Mouse (Mus musculus) liver, adult 2 months (tissue): Measurements from ENCODE around the gene Ctnnal1. TPM values are rescaled to one million over a fixed set of nuclear protein-coding genes. Genes with fewer than 3 reads are reported as not detected.

Source experiments
- DNase-seq: peaks from one replicate; pipeline ENCODE4 v3.0.0-alpha.2; 2011; ENCODE audit warnings: low read depth, low spot score; ENCODE audit errors: extremely low read depth
- H3K27ac ChIP-seq: fragments of 200-500 bp; replicated peaks from 2 replicates; pipeline ENCODE4 v1.5.1; 2012; ENCODE audit warnings: low read depth, mild to moderate bottlenecking, control low read depth, inconsistent platforms, low read length; ENCODE audit not compliant: insufficient read depth
- H3K27me3 ChIP-seq: fragments of 200-500 bp; 2 replicates; pipeline ENCODE4 v1.6.1; 2012; ENCODE audit warnings: mild to moderate bottlenecking, moderate library complexity, low read length, inconsistent platforms; ENCODE audit not compliant: control insufficient read depth, insufficient read depth
- H3K36me3 ChIP-seq: fragments of 200-500 bp; 2 replicates; pipeline ENCODE4 v1.6.1; 2012; ENCODE audit warnings: low read length, inconsistent platforms; ENCODE audit not compliant: control insufficient read depth, insufficient read depth
- H3K4me1 ChIP-seq: fragments of 200-500 bp; 2 replicates; pipeline ENCODE4 v1.6.1; 2011; ENCODE audit warnings: low read length; ENCODE audit not compliant: control insufficient read depth, insufficient read depth
- H3K4me3 ChIP-seq: fragments of 200-500 bp; 2 replicates; pipeline ENCODE4 v1.5.1; 2011; ENCODE audit warnings: low read depth, mild to moderate bottlenecking, control low read depth, low read length, moderate library complexity; ENCODE audit not compliant: insufficient read depth
- H3K79me2 ChIP-seq: fragments of 200-500 bp; 2 replicates; pipeline ENCODE4 v1.6.1; 2012; ENCODE audit warnings: inconsistent platforms, mild to moderate bottlenecking, low read length, moderate library complexity; ENCODE audit not compliant: control insufficient read depth, insufficient read depth
- H3K9ac ChIP-seq: fragments of 200-500 bp; 2 replicates; pipeline ENCODE4 v1.6.1; 2012; ENCODE audit warnings: low read depth, mild to moderate bottlenecking, control low read depth, inconsistent platforms, low read length
- CTCF ChIP-seq: fragments of 200-500 bp; IDR thresholded peaks from 2 replicates; pipeline ENCODE4 v1.5.1; 2011; ENCODE audit warnings: low read depth, low read length, control low read depth
- POLR2A ChIP-seq: fragments of 200-500 bp; IDR thresholded peaks from 2 replicates; pipeline ENCODE4 v1.6.1; 2011; ENCODE audit warnings: low read length, control low read depth; ENCODE audit not compliant: insufficient read depth; ENCODE audit errors: extremely low read depth
- WGBS: fragments of 180-500 bp; shearing (Covaris S2); methylation state at CpG from one replicate; pipeline ENCODE4 v1.1.7; 2018; 5-methylcytosine and 5-hydroxymethylcytosine counted together
- polyA plus RNA-seq: library from polyadenylated mRNA; depleted of rRNA; stranded (reverse); fragments of >200 nt; gene quantifications from 2 replicates; pipeline ENCODE4 v1.2.3, GENCODE M21; 2012
- total RNA-seq: library from RNA; depleted of rRNA; stranded (reverse); fragments of >200 nt; gene quantifications from 2 replicates; pipeline ENCODE4 v1.2.3, GENCODE M21; 2014

The Ctnnal1 gene
- total and polyA plus RNA-seq, 2 experiments, result 1.5 to 3.9 TPM

- Histone ChIP-seq H3K79me2 (no peaks in the 10 kb centered on the region), H3K27ac (no peak overlapping the region), H3K27me3 (no peaks in the 10 kb centered on the region), H3K4me1 (no peaks in the 10 kb centered on the region), H3K4me3 (no peak overlapping the region), H3K36me3 (peaks cover 9% of the 10 kb centered on the region; the same call in 1 of the 2 replicates), H3K9ac (no peak overlapping the region)
- 86% methylated on average over 4 of the region's 4 CpGs for WGBS
- no peak for TF ChIP-seq POLR2A
- no peak for TF ChIP-seq CTCF
- no peak for DNase-seq
Measured at GRCm38 (mm10) chr4:56812096-56812495, 52.9 kb downstream of the Ctnnal1 start.

GRCm38 (mm10) chr4:56811642-56812041 is 53.3 kb downstream of the Ctnnal1 start:
- WGBS, result 78% methylated on average over 3 of the region's 3 CpGs
- no peak for DNase-seq

GRCm38 (mm10) chr4:56809050-56809449 is 55.9 kb downstream of the Ctnnal1 start:
- DNase-seq, result no peak
- no peak overlapping the region for H3K27ac ChIP-seq
- 77% methylated on average over 4 of the region's 4 CpGs for WGBS
- no peaks in the 10 kb centered on the region for H3K27me3 ChIP-seq
- no peak overlapping the region for H3K4me3 ChIP-seq
- H3K36me3 ChIP-seq, result peaks cover 9% of the 10 kb centered on the region; the same call in 1 of the 2 replicates
- H3K4me1 ChIP-seq, result no peaks in the 10 kb centered on the region
- no peaks in the 10 kb centered on the region for H3K79me2 ChIP-seq
- H3K9ac ChIP-seq, result no peak overlapping the region
- TF ChIP-seq CTCF, result no peak
- TF ChIP-seq POLR2A, result no peak

More at GRCm38 (mm10) chr4:56811642-56812041, 53.3 kb downstream of the Ctnnal1 start:
- no peaks in the 10 kb centered on the region for H3K27me3 ChIP-seq
- H3K4me3 ChIP-seq, result no peak overlapping the region
- H3K36me3 ChIP-seq, result peaks cover 9% of the 10 kb centered on the region; the same call in 1 of the 2 replicates
- TF ChIP-seq CTCF (no peak), POLR2A (no peak)
- no peak overlapping the region for H3K9ac ChIP-seq
- no peaks in the 10 kb centered on the region for H3K79me2 ChIP-seq
- H3K4me1 ChIP-seq, result no peaks in the 10 kb centered on the region
- H3K27ac ChIP-seq, result no peak overlapping the region

- no peaks in the 10 kb centered on the region for H3K4me1 ChIP-seq
- DNase-seq, result no peak
- peak overlapping the region; percentile 25 for H3K9ac ChIP-seq
- TF ChIP-seq POLR2A, result 0 out of 2 replicates have a peak, but pooled peaks have one; percentile 3
- no peak for TF ChIP-seq CTCF
- peaks cover 9% of the 10 kb centered on the region for H3K36me3 ChIP-seq
- H3K27me3 ChIP-seq, result no peaks in the 10 kb centered on the region
- peaks cover 5% of the 10 kb centered on the region; the same call in 1 of the 2 replicates for H3K79me2 ChIP-seq
- H3K4me3 ChIP-seq, result peak overlapping the region; percentile 91
- no peak overlapping the region for H3K27ac ChIP-seq
- 3% methylated on average over 25 of the region's 25 CpGs for WGBS
Measured at GRCm38 (mm10) chr4:56802669-56803150, 62.3 kb downstream of the Ctnnal1 start.

- peaks cover 14% of the 10 kb centered on the region for H3K36me3 ChIP-seq
- peak within 1 kb of the TSS; percentile 83 for H3K27ac ChIP-seq
- peak within 1 kb of the TSS; percentile 91 for H3K4me3 ChIP-seq
- no peaks in the 10 kb centered on the region for H3K4me1 ChIP-seq
- under 1% methylated on average over 72 of the region's 72 CpGs for WGBS
- H3K27me3 ChIP-seq, result no peaks in the 10 kb centered on the region
- peaks cover 5% of the 10 kb centered on the region; the same call in 1 of the 2 replicates for H3K79me2 ChIP-seq
- H3K9ac ChIP-seq, result peak within 1 kb of the TSS; percentile 90
- TF ChIP-seq CTCF (0 out of 2 replicates have a peak, but pooled peaks have one; percentile 4), POLR2A (0 out of 2 replicates have a peak, but pooled peaks have one; percentile 35)
- peak; percentile 82 for DNase-seq
Measured at GRCm38 (mm10) chr4:56801907-56802668, 62.9 kb downstream of the Ctnnal1 start, which contains the start of the genes Elp1 and Fam206a. TSS of gene Elp1 (minus strand) at chr4:56802331. TSS of gene Fam206a (plus strand) at chr4:56802345.
